Mouse (Mus musculus): ENCODE results near the gene Stx11. TPM values are rescaled to one million over a fixed set of nuclear protein-coding genes. Genes with fewer than 3 reads are reported as not detected.

Gene Stx11
- polyA plus RNA-seq, 1 experiment from 2014 or later = 3.8 TPM

- Histone ChIP-seq H3K27ac (replicated peaks; ENCODE audit: low read depth, low read length) (no peak overlapping the region), H3K9ac (ENCODE audit: low read depth, low read length) (no peak overlapping the region), H3K27me3 (replicated peaks; ENCODE audit: control insufficient read depth, insufficient read depth, low read length) (no peaks in the 10 kb centered on the region), H3K9me3 (ENCODE audit: control insufficient read depth, low read length) (no peaks in the 10 kb centered on the region), H3K4me3 (ENCODE audit: low read depth, low read length) (no peak overlapping the region), H3K36me3 (ENCODE audit: control insufficient read depth, insufficient read depth, low read length) (no peaks in the 10 kb centered on the region), H3K4me1 (ENCODE audit: control insufficient read depth, insufficient read depth, low read length) (no peaks in the 10 kb centered on the region), H3K4me2 (ENCODE audit: low read depth, low read length) (no peak overlapping the region)
- WGBS = 62% methylated on average over 4 of the region's 4 CpGs
- DNase-seq (ENCODE audit: low spot score) (no peak), ATAC-seq (ENCODE audit: low read depth) (no peak)
Measured at GRCm38 (mm10) chr10:12986943-12987342, 22.8 kb upstream of the Stx11 start.

GRCm38 (mm10) chr10:12986485-12986884 is 22.4 kb upstream of the Stx11 start:
- Histone ChIP-seq H3K4me1 (ENCODE audit: control insufficient read depth, insufficient read depth, low read length) (no peaks in the 10 kb centered on the region), H3K27ac (replicated peaks; ENCODE audit: low read depth, low read length) (no peak overlapping the region), H3K27me3 (replicated peaks; ENCODE audit: control insufficient read depth, insufficient read depth, low read length) (no peaks in the 10 kb centered on the region), H3K4me2 (ENCODE audit: low read depth, low read length) (no peak overlapping the region), H3K9me3 (ENCODE audit: control insufficient read depth, low read length) (no peaks in the 10 kb centered on the region), H3K36me3 (ENCODE audit: control insufficient read depth, insufficient read depth, low read length) (no peaks in the 10 kb centered on the region), H3K4me3 (ENCODE audit: low read depth, low read length) (no peak overlapping the region), H3K9ac (ENCODE audit: low read depth, low read length) (no peak overlapping the region)
- 79% methylated on average over 5 of the region's 5 CpGs for WGBS
- ATAC-seq (ENCODE audit: low read depth) = no peak
- DNase-seq (ENCODE audit: low spot score) = no peak

- no peaks in the 10 kb centered on the region for H3K27me3 ChIP-seq (replicated peaks; ENCODE audit: control insufficient read depth, insufficient read depth, low read length)
- ATAC-seq (ENCODE audit: low read depth) (no peak), DNase-seq (ENCODE audit: low spot score) (no peak)
- no peak overlapping the region for H3K9ac ChIP-seq (ENCODE audit: low read depth, low read length)
- no peaks in the 10 kb centered on the region for H3K4me1 ChIP-seq (ENCODE audit: control insufficient read depth, insufficient read depth, low read length)
- no peak overlapping the region for H3K4me3 ChIP-seq (ENCODE audit: low read depth, low read length)
- H3K36me3 ChIP-seq (ENCODE audit: control insufficient read depth, insufficient read depth, low read length) = no peaks in the 10 kb centered on the region
- no peaks in the 10 kb centered on the region for H3K9me3 ChIP-seq (ENCODE audit: control insufficient read depth, low read length)
- H3K4me2 ChIP-seq (ENCODE audit: low read depth, low read length) = no peak overlapping the region
- no peak overlapping the region for H3K27ac ChIP-seq (replicated peaks; ENCODE audit: low read depth, low read length)
- 73% methylated on average over 3 of the region's 3 CpGs for WGBS
Measured at GRCm38 (mm10) chr10:12985028-12985427, 20.9 kb upstream of the Stx11 start.

GRCm38 (mm10) chr10:12983516-12983915 is 19.4 kb upstream of the Stx11 start:
- H3K27ac ChIP-seq (replicated peaks; ENCODE audit: low read depth, low read length) = no peak overlapping the region
- H3K4me1 ChIP-seq (ENCODE audit: control insufficient read depth, insufficient read depth, low read length) = no peaks in the 10 kb centered on the region
- H3K9ac ChIP-seq (ENCODE audit: low read depth, low read length) = no peak overlapping the region
- H3K9me3 ChIP-seq (ENCODE audit: control insufficient read depth, low read length) = no peaks in the 10 kb centered on the region
- ATAC-seq (ENCODE audit: low read depth) (no peak), DNase-seq (ENCODE audit: low spot score) (no peak)
- no peaks in the 10 kb centered on the region for H3K36me3 ChIP-seq (ENCODE audit: control insufficient read depth, insufficient read depth, low read length)
- H3K4me3 ChIP-seq (ENCODE audit: low read depth, low read length) = no peak overlapping the region
- no peaks in the 10 kb centered on the region for H3K27me3 ChIP-seq (replicated peaks; ENCODE audit: control insufficient read depth, insufficient read depth, low read length)
- H3K4me2 ChIP-seq (ENCODE audit: low read depth, low read length) = no peak overlapping the region
- WGBS = 45% methylated on average over 3 of the region's 3 CpGs

GRCm38 (mm10) chr10:12981071-12981470 is 17.0 kb upstream of the Stx11 start:
- H3K9ac ChIP-seq (ENCODE audit: low read depth, low read length) = no peak overlapping the region
- 64% methylated on average over 7 of the region's 7 CpGs for WGBS
- DNase-seq (ENCODE audit: low spot score) (no peak), ATAC-seq (ENCODE audit: low read depth) (no peak)
- H3K9me3 ChIP-seq (ENCODE audit: control insufficient read depth, low read length) = no peaks in the 10 kb centered on the region
- no peaks in the 10 kb centered on the region for H3K4me1 ChIP-seq (ENCODE audit: control insufficient read depth, insufficient read depth, low read length)
- H3K27me3 ChIP-seq (replicated peaks; ENCODE audit: control insufficient read depth, insufficient read depth, low read length) = no peaks in the 10 kb centered on the region
- no peak overlapping the region for H3K27ac ChIP-seq (replicated peaks; ENCODE audit: low read depth, low read length)
- no peak overlapping the region for H3K4me2 ChIP-seq (ENCODE audit: low read depth, low read length)
- H3K4me3 ChIP-seq (ENCODE audit: low read depth, low read length) = no peak overlapping the region
- H3K36me3 ChIP-seq (ENCODE audit: control insufficient read depth, insufficient read depth, low read length) = no peaks in the 10 kb centered on the region

- ATAC-seq (ENCODE audit: low read depth) = no peak
Measured at GRCm38 (mm10) chr10:12977787-12978212, 13.7 kb upstream of the Stx11 start.

GRCm38 (mm10) chr10:12976552-12976951 is 12.5 kb upstream of the Stx11 start:
- Histone ChIP-seq H3K36me3 (ENCODE audit: control insufficient read depth, insufficient read depth, low read length) (no peaks in the 10 kb centered on the region), H3K9me3 (ENCODE audit: control insufficient read depth, low read length) (no peaks in the 10 kb centered on the region), H3K4me3 (ENCODE audit: low read depth, low read length) (no peak overlapping the region), H3K9ac (ENCODE audit: low read depth, low read length) (no peak overlapping the region), H3K27me3 (replicated peaks; ENCODE audit: control insufficient read depth, insufficient read depth, low read length) (no peaks in the 10 kb centered on the region), H3K4me1 (ENCODE audit: control insufficient read depth, insufficient read depth, low read length) (no peaks in the 10 kb centered on the region), H3K27ac (replicated peaks; ENCODE audit: low read depth, low read length) (no peak overlapping the region), H3K4me2 (ENCODE audit: low read depth, low read length) (no peak overlapping the region)
- no peak for DNase-seq (ENCODE audit: low spot score)
- ATAC-seq (ENCODE audit: low read depth) = no peak
- WGBS = 94% methylated on average over 7 of the region's 7 CpGs

More at GRCm38 (mm10) chr10:12977787-12978212, 13.7 kb upstream of the Stx11 start:
- Histone ChIP-seq H3K4me3 (ENCODE audit: low read depth, low read length) (no peak overlapping the region), H3K4me2 (ENCODE audit: low read depth, low read length) (no peak overlapping the region), H3K36me3 (ENCODE audit: control insufficient read depth, insufficient read depth, low read length) (no peaks in the 10 kb centered on the region), H3K27me3 (replicated peaks; ENCODE audit: control insufficient read depth, insufficient read depth, low read length) (no peaks in the 10 kb centered on the region), H3K4me1 (ENCODE audit: control insufficient read depth, insufficient read depth, low read length) (no peaks in the 10 kb centered on the region), H3K27ac (replicated peaks; ENCODE audit: low read depth, low read length) (no peak overlapping the region), H3K9me3 (ENCODE audit: control insufficient read depth, low read length) (no peaks in the 10 kb centered on the region), H3K9ac (ENCODE audit: low read depth, low read length) (no peak overlapping the region)
- no peak for DNase-seq (ENCODE audit: low spot score)
- 82% methylated on average over 9 of the region's 9 CpGs for WGBS

- H3K9ac ChIP-seq (ENCODE audit: low read depth, low read length) = no peak overlapping the region
- no peak overlapping the region for H3K4me3 ChIP-seq (ENCODE audit: low read depth, low read length)
- no peaks in the 10 kb centered on the region for H3K27me3 ChIP-seq (replicated peaks; ENCODE audit: control insufficient read depth, insufficient read depth, low read length)
- ATAC-seq (ENCODE audit: low read depth) = no peak
- DNase-seq (ENCODE audit: low spot score) = no peak
- WGBS = 86% methylated on average over 7 of the region's 7 CpGs
- H3K4me2 ChIP-seq (ENCODE audit: low read depth, low read length) = no peak overlapping the region
- H3K27ac ChIP-seq (replicated peaks; ENCODE audit: low read depth, low read length) = no peak overlapping the region
- no peaks in the 10 kb centered on the region for H3K9me3 ChIP-seq (ENCODE audit: control insufficient read depth, low read length)
- no peaks in the 10 kb centered on the region for H3K36me3 ChIP-seq (ENCODE audit: control insufficient read depth, insufficient read depth, low read length)
- no peaks in the 10 kb centered on the region for H3K4me1 ChIP-seq (ENCODE audit: control insufficient read depth, insufficient read depth, low read length)
Measured at GRCm38 (mm10) chr10:12975957-12976356, 11.9 kb upstream of the Stx11 start.

- Histone ChIP-seq H3K4me1 (ENCODE audit: control insufficient read depth, insufficient read depth, low read length) (no peaks in the 10 kb centered on the region), H3K27ac (replicated peaks; ENCODE audit: low read depth, low read length) (no peak overlapping the region), H3K9me3 (ENCODE audit: control insufficient read depth, low read length) (no peaks in the 10 kb centered on the region), H3K27me3 (replicated peaks; ENCODE audit: control insufficient read depth, insufficient read depth, low read length) (no peaks in the 10 kb centered on the region), H3K4me2 (ENCODE audit: low read depth, low read length) (no peak overlapping the region), H3K36me3 (ENCODE audit: control insufficient read depth, insufficient read depth, low read length) (no peaks in the 10 kb centered on the region), H3K4me3 (ENCODE audit: low read depth, low read length) (no peak overlapping the region), H3K9ac (ENCODE audit: low read depth, low read length) (no peak overlapping the region)
- no peak for DNase-seq (ENCODE audit: low spot score)
- 90% methylated on average over 3 of the region's 3 CpGs for WGBS
- no peak for ATAC-seq (ENCODE audit: low read depth)
Measured at GRCm38 (mm10) chr10:12975461-12975860, 11.4 kb upstream of the Stx11 start.
